Mouse (Mus musculus): Measurements from ENCODE around the gene Sox6.

Sox6 gene

GRCm38 (mm10) chr7:115565060-115565426 is 473.6 kb downstream of the Sox6 start:
- DNase-seq (ENCODE audit: low spot score in 2 of 2) = no peak

- DNase-seq (ENCODE audit: low spot score in 2 of 2) = no peak
These were observed 474.1 kb downstream of the Sox6 start for GRCm38 (mm10) chr7:115564359-115565059.

- DNase-seq (ENCODE audit: low spot score in 2 of 2) = no peak
These were observed 481.9 kb downstream of the Sox6 start for GRCm38 (mm10) chr7:115556677-115557076.

GRCm38 (mm10) chr7:115550197-115550804 is 488.3 kb downstream of the Sox6 start:
- DNase-seq (ENCODE audit: low spot score in 2 of 2) = no peak

- no peak for DNase-seq (ENCODE audit: low spot score in 2 of 2)
These were observed 488.9 kb downstream of the Sox6 start for GRCm38 (mm10) chr7:115549670-115550069.

GRCm38 (mm10) chr7:115545585-115546374 is 492.8 kb downstream of the Sox6 start:
- no peak for DNase-seq (ENCODE audit: low spot score in 2 of 2)

GRCm38 (mm10) chr7:115543596-115543995 is 495.0 kb downstream of the Sox6 start:
- DNase-seq (ENCODE audit: low spot score in 2 of 2) = no peak

- no peak for DNase-seq (ENCODE audit: low spot score in 2 of 2)
These were observed 498.3 kb downstream of the Sox6 start for GRCm38 (mm10) chr7:115540261-115540660.

GRCm38 (mm10) chr7:115539003-115539402 is 499.6 kb downstream of the Sox6 start:
- no peak for DNase-seq (ENCODE audit: low spot score in 2 of 2)

GRCm38 (mm10) chr7:115537636-115538035 is 501.0 kb downstream of the Sox6 start:
- no peak for DNase-seq (ENCODE audit: low spot score in 2 of 2)

- DNase-seq (ENCODE audit: low spot score in 2 of 2) = no peak
These were observed 502.1 kb downstream of the Sox6 start for GRCm38 (mm10) chr7:115536521-115536920.

GRCm38 (mm10) chr7:115531875-115532274 is 506.7 kb downstream of the Sox6 start:
- no peak for DNase-seq (ENCODE audit: low spot score in 2 of 2)

GRCm38 (mm10) chr7:115531217-115531616 is 507.4 kb downstream of the Sox6 start:
- no peak for DNase-seq (ENCODE audit: low spot score in 2 of 2)

GRCm38 (mm10) chr7:115517701-115518100 is 520.9 kb downstream of the Sox6 start:
- no peak for DNase-seq (ENCODE audit: low spot score in 2 of 2)

- no peak for DNase-seq (ENCODE audit: low spot score in 2 of 2)
These were observed 524.9 kb downstream of the Sox6 start for GRCm38 (mm10) chr7:115513681-115514080.

- no peak for DNase-seq (ENCODE audit: low spot score in 2 of 2)
These were observed 526.8 kb downstream of the Sox6 start for GRCm38 (mm10) chr7:115511777-115512176.

- DNase-seq (ENCODE audit: low spot score in 2 of 2) = no peak
These were observed 527.5 kb downstream of the Sox6 start for GRCm38 (mm10) chr7:115511091-115511490.

- DNase-seq (ENCODE audit: low spot score in 2 of 2) = no peak
These were observed 528.6 kb downstream of the Sox6 start for GRCm38 (mm10) chr7:115510045-115510444.

- no peak for DNase-seq (ENCODE audit: low spot score in 2 of 2)
These were observed 532.2 kb downstream of the Sox6 start for GRCm38 (mm10) chr7:115506385-115506784.

GRCm38 (mm10) chr7:115501497-115501896 is 537.1 kb downstream of the Sox6 start:
- no peak for DNase-seq (ENCODE audit: low spot score in 2 of 2)

- no peak for DNase-seq (ENCODE audit: low spot score in 2 of 2)
These were observed 537.8 kb downstream of the Sox6 start for GRCm38 (mm10) chr7:115500825-115501224.

GRCm38 (mm10) chr7:115500170-115500569 is 538.4 kb downstream of the Sox6 start:
- no peak for DNase-seq (ENCODE audit: low spot score in 2 of 2)

- DNase-seq (ENCODE audit: low spot score in 2 of 2) = no peak
These were observed 546.9 kb downstream of the Sox6 start for GRCm38 (mm10) chr7:115491721-115492120.
